25 mouse cellular contexts compared by ENCODE assay signal in the genomic region with DNA sequence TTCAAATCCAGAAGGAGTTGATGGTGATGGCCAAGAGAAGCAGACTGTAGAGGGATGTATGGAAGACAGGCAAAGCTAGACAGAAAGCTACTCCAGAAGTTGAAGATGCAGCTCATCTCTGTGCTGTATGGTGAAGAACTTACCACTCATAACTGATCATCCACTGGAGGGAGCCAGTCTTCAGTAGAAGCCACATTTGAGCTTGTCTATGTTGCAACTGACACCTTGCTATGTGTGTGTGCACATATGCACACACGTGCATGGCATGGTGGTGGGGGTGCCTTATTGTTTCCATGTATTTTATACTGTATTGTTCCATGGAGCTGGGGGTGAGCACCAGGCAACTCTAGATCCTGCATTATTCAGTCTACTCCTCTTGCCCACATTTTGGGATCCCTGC. TPM values are rescaled to one million over a fixed set of nuclear protein-coding genes. Genes with fewer than 3 reads are reported as not detected.
DNase-seq lines count a peak whose midpoint lies in the region; ATAC-seq and TF ChIP-seq lines count a peak whose summit lies in the region.
"Had no signal": no experiment of that assay in that cellular context is flagged by ENCODE, and none has a peak within 500 bp of the region (broad histone marks: within the 10 kb centered on the region; RNA-seq: fewer than 3 reads in every experiment).

No protein-coding gene starts in this region.

- WGBS in hindbrain, postnatal 0 days, result 92% methylated on average over 1 of the region's 1 CpGs
- 88% methylated on average over 1 of the region's 1 CpGs for WGBS in hindbrain, embryonic 16.5 days
- 73% methylated on average over 1 of the region's 1 CpGs for WGBS in lung, postnatal 0 days
- 71% methylated on average over 1 of the region's 1 CpGs for WGBS in macrophage (ENCODE audit: missing documents)

- dilution Hi-C loops in CH12.LX (cut with MboI; ENCODE audit: extremely low pct_ligation_motif_present, extremely low pct_unique_long_range_greater_than_20kb, low sequenced_read_pairs), result no loop called here

- no peak for DNase-seq in hindbrain, postnatal 0 days (ENCODE audit: low spot score)
- DNase-seq in lung, postnatal 0 days (ENCODE audit: low spot score), result peak; percentile 32
- DNase-seq in lung, postnatal 10 days, result no peak
- DNase-seq in CH12.LX (ENCODE audit: extremely low read depth), result peak; percentile 35
- no peak for DNase-seq in spleen, postnatal 4 days (ENCODE audit: low spot score in 2 of 2)
- no peak for DNase-seq in T-cell, adult 2 months (ENCODE audit: low spot score)
- DNase-seq: adrenal gland, postnatal 25 days; cerebellum, adult 9-11 months; gastrocnemius, postnatal 36 days; kidney, postnatal 10 days; layer of hippocampus, adult 9-11 months; lung, adult 2 months; thymus, postnatal 14 days had no signal

- no peaks in the 10 kb centered on the region for H3K4me1 ChIP-seq in hindbrain, postnatal 0 days (ENCODE audit: insufficient read depth, low read length)
- no peaks in the 10 kb centered on the region for H3K4me1 ChIP-seq in hindbrain, embryonic 16.5 days (ENCODE audit: control insufficient read depth, insufficient read depth, low read depth, low read length)
- no peaks in the 10 kb centered on the region for H3K4me1 ChIP-seq in lung, postnatal 0 days (ENCODE audit: insufficient read depth, low read depth, low read length)
- H3K4me1 ChIP-seq in CH12.LX (ENCODE audit: control insufficient read depth in 1 of 2, insufficient read depth in 2 of 2), result peaks cover 0 to 4% of the 10 kb centered on the region in 2 experiments; a peak in 2 of 4 replicates
- H3K4me1 ChIP-seq: heart, embryonic 13.5 days; limb, embryonic 15.5 days; megakaryocyte, embryonic 14.5 days had no signal

- ATAC-seq in hindbrain, postnatal 0 days, result no peak
- ATAC-seq in hindbrain, embryonic 16.5 days, result no peak
- no peak for ATAC-seq in lung, postnatal 0 days
- ATAC-seq: inflammation-experienced regulatory T-cells, adult 6 months had no signal

- H3K9me3 ChIP-seq in hindbrain, postnatal 0 days (ENCODE audit: low read length), result no peaks in the 10 kb centered on the region
- H3K9me3 ChIP-seq in hindbrain, embryonic 16.5 days (ENCODE audit: control insufficient read depth, low read length), result no peaks in the 10 kb centered on the region
- H3K9me3 ChIP-seq in lung, postnatal 0 days (ENCODE audit: low read length), result no peaks in the 10 kb centered on the region
- H3K9me3 ChIP-seq in CH12.LX (replicated peaks; ENCODE audit: low read length), result peaks cover 3% of the 10 kb centered on the region
- H3K9me3 ChIP-seq: limb, embryonic 15.5 days had no signal

- no peaks in the 10 kb centered on the region for H3K36me3 ChIP-seq in hindbrain, postnatal 0 days (ENCODE audit: insufficient read depth, low read length)
- no peaks in the 10 kb centered on the region for H3K36me3 ChIP-seq in hindbrain, embryonic 16.5 days (ENCODE audit: control insufficient read depth, insufficient read depth, low read length)
- H3K36me3 ChIP-seq in lung, postnatal 0 days (ENCODE audit: insufficient read depth, low read length), result no peaks in the 10 kb centered on the region
- H3K36me3 ChIP-seq in CH12.LX (replicated peaks in 1 of 2; ENCODE audit: control insufficient read depth in 1 of 2, insufficient read depth in 1 of 2, low read length in 1 of 2) (no peaks in the 10 kb centered on the region), macrophage (ENCODE audit: inconsistent target) (no peaks in the 10 kb centered on the region)
- H3K36me3 ChIP-seq: heart, embryonic 13.5 days; limb, embryonic 15.5 days had no signal

- no peak for TF ChIP-seq POLR2A in CH12.LX (IDR thresholded peaks at IDR 0.05; ENCODE audit: low read depth, low read length)

- H3K27me3 ChIP-seq in hindbrain, postnatal 0 days (ENCODE audit: insufficient read depth, low read length), result no peaks in the 10 kb centered on the region
- H3K27me3 ChIP-seq in hindbrain, embryonic 16.5 days (replicated peaks; ENCODE audit: control insufficient read depth, insufficient read depth, low read length), result no peaks in the 10 kb centered on the region
- no peaks in the 10 kb centered on the region for H3K27me3 ChIP-seq in lung, postnatal 0 days (replicated peaks; ENCODE audit: insufficient read depth, low read length)
- peaks cover 24% of the 10 kb centered on the region for H3K27me3 ChIP-seq in CH12.LX (replicated peaks)
- H3K27me3 ChIP-seq: heart, embryonic 13.5 days; limb, embryonic 15.5 days had no signal

- H3K4me3 ChIP-seq in hindbrain, postnatal 0 days (ENCODE audit: low read length), result no peak overlapping the region
- no peak overlapping the region for H3K4me3 ChIP-seq in hindbrain, embryonic 16.5 days (ENCODE audit: low read length)
- no peak overlapping the region for H3K4me3 ChIP-seq in lung, postnatal 0 days (ENCODE audit: low read depth, low read length)
- H3K4me3 ChIP-seq in CH12.LX (replicated peaks in 1 of 3; ENCODE audit: low read depth in 2 of 3, low read length in 2 of 3, poor library complexity in 1 of 3) (no peak overlapping the region), macrophage (ENCODE audit: inconsistent target) (no peak overlapping the region)
- H3K4me3 ChIP-seq: heart, embryonic 13.5 days; limb, embryonic 15.5 days; megakaryocyte, embryonic 14.5 days had no signal

- no peak overlapping the region for H3K4me2 ChIP-seq in hindbrain, postnatal 0 days (ENCODE audit: low read depth, low read length)
- H3K4me2 ChIP-seq in hindbrain, embryonic 16.5 days (ENCODE audit: low read length), result no peak overlapping the region
- H3K4me2 ChIP-seq in lung, postnatal 0 days (replicated peaks; ENCODE audit: low read depth, low read length), result no peak overlapping the region
- no peak overlapping the region for H3K4me2 ChIP-seq in CH12.LX (ENCODE audit: insufficient read depth, low read depth, poor library complexity, severe bottlenecking)
- H3K4me2 ChIP-seq: heart, embryonic 13.5 days; limb, embryonic 15.5 days had no signal

- no peaks in the 10 kb centered on the region for H3K79me2 ChIP-seq in CH12.LX (replicated peaks; ENCODE audit: control insufficient read depth, extremely low read depth, insufficient read depth, poor library complexity, severe bottlenecking)
- no peaks in the 10 kb centered on the region for H3K79me2 ChIP-seq in macrophage (ENCODE audit: inconsistent target)

- H3K9ac ChIP-seq in hindbrain, postnatal 0 days (replicated peaks; ENCODE audit: low read length), result no peak overlapping the region
- no peak overlapping the region for H3K9ac ChIP-seq in hindbrain, embryonic 16.5 days (ENCODE audit: low read depth, low read length)
- H3K9ac ChIP-seq in lung, postnatal 0 days (replicated peaks; ENCODE audit: low read depth), result no peak overlapping the region
- H3K9ac ChIP-seq in CH12.LX (ENCODE audit: insufficient read depth, low read depth), result no peak overlapping the region
- H3K9ac ChIP-seq: heart, embryonic 13.5 days; limb, embryonic 15.5 days had no signal

- in situ Hi-C loops in CH12.LX (cut with MboI; ENCODE audit: low pct_ligation_motif_present, low pct_unique_long_range_greater_than_20kb, low sequenced_read_pairs), result loop anchor here (10.0 kb wide), 1 partner anchor 102 kb away; no protein-coding TSS in a partner anchor

- no peak overlapping the region for H3K27ac ChIP-seq in hindbrain, postnatal 0 days
- no peak overlapping the region for H3K27ac ChIP-seq in hindbrain, embryonic 16.5 days (ENCODE audit: low read depth, low read length)
- no peak overlapping the region for H3K27ac ChIP-seq in lung, postnatal 0 days (ENCODE audit: low read length)
- H3K27ac ChIP-seq in CH12.LX (ENCODE audit: insufficient read depth, low read depth) (no peak overlapping the region), macrophage (peak overlapping the region; percentile 18)
- H3K27ac ChIP-seq: heart, embryonic 13.5 days; limb, embryonic 15.5 days had no signal

- 0 out of 2 replicates have a peak, but pooled peaks have one; percentile 13 for TF ChIP-seq CTCF in hindbrain, postnatal 0 days (IDR thresholded peaks at IDR 0.05; ENCODE audit: low read depth)
- TF ChIP-seq CTCF in lung, postnatal 0 days (IDR thresholded peaks at IDR 0.05), result peak; percentile 52
- TF ChIP-seq CTCF in CH12.LX (conservative IDR thresholded peaks at IDR 0.05 in 1 of 2, IDR thresholded peaks at IDR 0.05 in 1 of 2; ENCODE audit: low read depth in 2 of 2, low read length in 2 of 2), result peak in 1 of 2 experiments; percentile 77; a peak in 3 of 4 replicates

- TF ChIP-seq RAD21 in CH12.LX (IDR thresholded peaks at IDR 0.05; ENCODE audit: low read depth, low read length), result peak; percentile 63

- TF ChIP-seq EP300 in lung, postnatal 0 days (IDR thresholded peaks at IDR 0.05), result no peak
- TF ChIP-seq EP300 in CH12.LX (IDR thresholded peaks at IDR 0.05; ENCODE audit: low read length), result no peak

RNA-seq across cellular contexts. Expression of gene Ccl11, which starts 14.8 kb away (rescaled TPM):
- total RNA-seq in hindbrain, postnatal 0 days (2014; rRNA removed), result 0.16 and 0.58 TPM in 2 replicates
- polyA plus RNA-seq in hindbrain, postnatal 0 days (2015; fragmentation: Nextera tagmentation; extraction: Ambion mirVana), result 0.31 and 0.44 TPM in 2 replicates
- polyA plus RNA-seq in hindbrain, embryonic 16.5 days (2015; fragmentation: Nextera tagmentation; extraction: Ambion mirVana), result 0.24 and 0.38 TPM in 2 replicates
- 26.6 and 31.3 TPM in 2 replicates for polyA plus RNA-seq in lung, postnatal 0 days (2015; fragmentation: Nextera tagmentation; extraction: Ambion mirVana)
- not detected in 2 replicates for total RNA-seq in CH12.LX (2012; rRNA removed)
- total RNA-seq in CH12.LX (2014; rRNA removed), result not detected in 2 replicates
- not detected in 2 replicates for polyA plus RNA-seq in CH12.LX (2012; ENCODE audit: insufficient read length, low read depth)
- not detected for total RNA-seq in macrophage (2018; cell fraction: chromatin; rRNA removed)
- total RNA-seq in macrophage (2018; cell fraction: cytosol; rRNA removed), result not detected
- total RNA-seq in macrophage (2018; cell fraction: nucleus; rRNA removed), result 1 to 10 TPM in 1 of 26 experiments, not detected in 25; 1.2 TPM
- not detected in 3 replicates for polyA plus RNA-seq in macrophage (2018)
- total RNA-seq: hematopoietic stem cell, adult 5-6 weeks had no signal
- polyA plus RNA-seq: inflammation-experienced regulatory T-cells, adult 6 months had no signal

RNA-seq across cellular contexts. Expression of gene Ccl7, which starts 26.9 kb away (rescaled TPM):
- total RNA-seq in hindbrain, postnatal 0 days (2014; rRNA removed), result 0.42 TPM in 1 of 2 replicates, not detected in the other
- polyA plus RNA-seq in hindbrain, postnatal 0 days (2015; fragmentation: Nextera tagmentation; extraction: Ambion mirVana), result 1.1 and 1.9 TPM in 2 replicates
- polyA plus RNA-seq in hindbrain, embryonic 16.5 days (2015; fragmentation: Nextera tagmentation; extraction: Ambion mirVana), result 0.79 and 0.89 TPM in 2 replicates
- polyA plus RNA-seq in lung, postnatal 0 days (2015; fragmentation: Nextera tagmentation; extraction: Ambion mirVana), result 3.4 and 8.1 TPM in 2 replicates
- 0.25 TPM in 1 of 2 replicates, not detected in the other for total RNA-seq in CH12.LX (2012; rRNA removed)
- total RNA-seq in CH12.LX (2014; rRNA removed), result not detected in 2 replicates
- not detected in 2 replicates for polyA plus RNA-seq in CH12.LX (2012; ENCODE audit: insufficient read length, low read depth)
- 1,000 to 10,000 TPM in 1 of 26 experiments, 100 to 1,000 TPM in 21, 10 to 100 TPM in 4; 14.4 to 1,116 (median 244) TPM for total RNA-seq in macrophage (2018; cell fraction: chromatin; rRNA removed)
- total RNA-seq in macrophage (2018; cell fraction: cytosol; rRNA removed), result 1,000 to 10,000 TPM in 10 of 26 experiments, 100 to 1,000 TPM in 13, 10 to 100 TPM in 3; 66.4 to 3,319 (median 600) TPM
- total RNA-seq in macrophage (2018; cell fraction: nucleus; rRNA removed), result 1,000 to 10,000 TPM in 13 of 26 experiments, 100 to 1,000 TPM in 12, 10 to 100 TPM in 1; 64.5 to 3,972 (median 989) TPM
- polyA plus RNA-seq in macrophage (2018), result 66.8 to 1,194 TPM (median 74.2 TPM) in 3 replicates
- total RNA-seq: gastrocnemius, postnatal 36 days; hematopoietic stem cell, adult 5-6 weeks; left cerebral cortex, postnatal 25 days had no signal
- polyA plus RNA-seq: inflammation-experienced regulatory T-cells, adult 6 months; spleen, adult 2 months had no signal

RNA-seq across cellular contexts. Expression of gene Ccl12, which starts 29.3 kb away (rescaled TPM):
- total RNA-seq in hindbrain, postnatal 0 days (2014; rRNA removed), result 0.52 and 4.9 TPM in 2 replicates
- 7.7 and 8.0 TPM in 2 replicates for polyA plus RNA-seq in hindbrain, postnatal 0 days (2015; fragmentation: Nextera tagmentation; extraction: Ambion mirVana)
- polyA plus RNA-seq in hindbrain, embryonic 16.5 days (2015; fragmentation: Nextera tagmentation; extraction: Ambion mirVana), result 1.7 and 2.1 TPM in 2 replicates
- 12.9 and 23.0 TPM in 2 replicates for polyA plus RNA-seq in lung, postnatal 0 days (2015; fragmentation: Nextera tagmentation; extraction: Ambion mirVana)
- total RNA-seq in CH12.LX (2012; rRNA removed) (not detected in 2 replicates), CH12.LX (2014; rRNA removed) (not detected in 2 replicates)
- polyA plus RNA-seq in CH12.LX (2012; ENCODE audit: insufficient read length, low read depth) (0.51 and 0.53 TPM in 2 replicates), macrophage (2018) (18.8 to 288 TPM (median 76.0 TPM) in 3 replicates)
- 10 to 100 TPM in 22 of 26 experiments, 1 to 10 TPM in 2, not detected in 2; 4.0 to 76.7 (median 26.0) TPM for total RNA-seq in macrophage (2018; cell fraction: chromatin; rRNA removed)
- 100 to 1,000 TPM in 20 of 26 experiments, 10 to 100 TPM in 6; 24.2 to 666 (median 218) TPM for total RNA-seq in macrophage (2018; cell fraction: cytosol; rRNA removed)
- 100 to 1,000 TPM in 20 of 26 experiments, 10 to 100 TPM in 5, 1 to 10 TPM in 1; 3.8 to 319 (median 174) TPM for total RNA-seq in macrophage (2018; cell fraction: nucleus; rRNA removed)
- total RNA-seq: adrenal gland, postnatal 25 days; gastrocnemius, postnatal 36 days; hematopoietic stem cell, adult 5-6 weeks; left cerebral cortex, postnatal 25 days had no signal
- polyA plus RNA-seq: inflammation-experienced regulatory T-cells, adult 6 months; spleen, adult 2 months had no signal

RNA-seq across cellular contexts. Expression of gene Gm17268, which starts 34.0 kb away (rescaled TPM):
- total RNA-seq in hindbrain, postnatal 0 days (2014; rRNA removed), result not detected in 2 replicates
- not detected in 2 replicates for polyA plus RNA-seq in hindbrain, postnatal 0 days (2015; fragmentation: Nextera tagmentation; extraction: Ambion mirVana)
- polyA plus RNA-seq in hindbrain, embryonic 16.5 days (2015; fragmentation: Nextera tagmentation; extraction: Ambion mirVana), result not detected in 2 replicates
- polyA plus RNA-seq in lung, postnatal 0 days (2015; fragmentation: Nextera tagmentation; extraction: Ambion mirVana), result not detected in 2 replicates
- not detected in 2 replicates for total RNA-seq in CH12.LX (2012; rRNA removed)
- total RNA-seq in CH12.LX (2014; rRNA removed), result not detected in 2 replicates
- polyA plus RNA-seq in CH12.LX (2012; ENCODE audit: insufficient read length, low read depth), result not detected in 2 replicates
- total RNA-seq in macrophage (2018; cell fraction: chromatin; rRNA removed), result not detected
- not detected for total RNA-seq in macrophage (2018; cell fraction: cytosol; rRNA removed)
- not detected for total RNA-seq in macrophage (2018; cell fraction: nucleus; rRNA removed)
- polyA plus RNA-seq in macrophage (2018), result not detected in 3 replicates
- total RNA-seq: adrenal gland, postnatal 25 days; gastrocnemius, postnatal 36 days; hematopoietic stem cell, adult 5-6 weeks; left cerebral cortex, postnatal 25 days had no signal
- polyA plus RNA-seq: embryonic facial prominence, embryonic 14.5 days; heart, embryonic 13.5 days; inflammation-experienced regulatory T-cells, adult 6 months; limb, embryonic 15.5 days; lung, adult 2 months; neural tube, embryonic 11.5 days; spleen, adult 2 months; stomach, embryonic 16.5 days had no signal

RNA-seq across cellular contexts. Expression of gene Ccl2, which starts 37.0 kb away (rescaled TPM):
- 0.25 TPM in 1 of 2 replicates, not detected in the other for total RNA-seq in hindbrain, postnatal 0 days (2014; rRNA removed)
- 1.5 and 1.6 TPM in 2 replicates for polyA plus RNA-seq in hindbrain, postnatal 0 days (2015; fragmentation: Nextera tagmentation; extraction: Ambion mirVana)
- polyA plus RNA-seq in hindbrain, embryonic 16.5 days (2015; fragmentation: Nextera tagmentation; extraction: Ambion mirVana), result 0.37 and 0.45 TPM in 2 replicates
- 3.4 and 12.1 TPM in 2 replicates for polyA plus RNA-seq in lung, postnatal 0 days (2015; fragmentation: Nextera tagmentation; extraction: Ambion mirVana)
- 0.21 and 0.63 TPM in 2 replicates for total RNA-seq in CH12.LX (2012; rRNA removed)
- not detected in 2 replicates for total RNA-seq in CH12.LX (2014; rRNA removed)
- polyA plus RNA-seq in CH12.LX (2012; ENCODE audit: insufficient read length, low read depth), result 0.49 TPM in 1 of 2 replicates, not detected in the other
- total RNA-seq in macrophage (2018; cell fraction: chromatin; rRNA removed), result 1,000 to 10,000 TPM in 1 of 26 experiments, 100 to 1,000 TPM in 20, 10 to 100 TPM in 5; 19.2 to 1,498 (median 228) TPM
- total RNA-seq in macrophage (2018; cell fraction: cytosol; rRNA removed), result 1,000 to 10,000 TPM in 10 of 26 experiments, 100 to 1,000 TPM in 13, 10 to 100 TPM in 3; 77.3 to 3,885 (median 584) TPM
- total RNA-seq in macrophage (2018; cell fraction: nucleus; rRNA removed), result 1,000 to 10,000 TPM in 12 of 26 experiments, 100 to 1,000 TPM in 13, 10 to 100 TPM in 1; 57.9 to 3,876 (median 952) TPM
- 58.0 to 939 TPM (median 78.4 TPM) in 3 replicates for polyA plus RNA-seq in macrophage (2018)
- total RNA-seq: gastrocnemius, postnatal 36 days; left cerebral cortex, postnatal 25 days had no signal
- polyA plus RNA-seq: inflammation-experienced regulatory T-cells, adult 6 months had no signal

Comparison
In these comparisons a context has a peak if more than half of its experiments do, and no peak if none do; other contexts are left out.
1. DNase-seq: peak in lung, postnatal 0 days (single experiment) and CH12.LX (single experiment); none in hindbrain, postnatal 0 days (single experiment), lung, postnatal 10 days (single experiment), spleen, postnatal 4 days (0 of 2) and T-cell, adult 2 months (single experiment).
2. RNA of gene Ccl11, which starts 14.8 kb away (polyA plus RNA-seq): 26.6 to 31.3 TPM in lung, postnatal 0 days; 0.24 to 0.38 TPM in hindbrain, embryonic 16.5 days, 0.31 to 0.44 TPM in hindbrain, postnatal 0 days, not detected in CH12.LX and not detected in macrophage; every median in the first group is over 10 times any median in the second.